Mouse (Mus musculus): ENCODE results near the gene Tgfa.

- TF ChIP-seq CTCF (conservative IDR thresholded peaks at IDR 0.05; ENCODE audit: low read length) (no peak), POU5F1 (IDR thresholded peaks at IDR 0.05; ENCODE audit: borderline replicate concordance, low read length) (no peak)
These were observed 64.2 kb downstream of the Tgfa start for GRCm38 (mm10) chr6:86259242-86259641.

Measured in E14TG2a.4 (cell line).